Mouse (Mus musculus) CH12.LX (cell line): ENCODE measurements around the gene Pdzd9.

Experiments used
- CTCF ChIP-seq, 2 experiments: IDR thresholded peaks in 1 of 2; conservative IDR thresholded peaks in 1 of 2; 2 replicates each; pipeline ENCODE4 v1.5.1; 2011 to 2012; ENCODE audit warnings: low read depth in 2 of 2, low read length in 2 of 2, improper control_type of control experiment in 1 of 2, inconsistent platforms in 1 of 2, mild to moderate bottlenecking in 1 of 2, moderate library complexity in 1 of 2
- MAX ChIP-seq: IDR thresholded peaks from 2 replicates; pipeline ENCODE4 v1.6.1; 2011; ENCODE audit warnings: low read length, improper control_type of control experiment

DNA sequence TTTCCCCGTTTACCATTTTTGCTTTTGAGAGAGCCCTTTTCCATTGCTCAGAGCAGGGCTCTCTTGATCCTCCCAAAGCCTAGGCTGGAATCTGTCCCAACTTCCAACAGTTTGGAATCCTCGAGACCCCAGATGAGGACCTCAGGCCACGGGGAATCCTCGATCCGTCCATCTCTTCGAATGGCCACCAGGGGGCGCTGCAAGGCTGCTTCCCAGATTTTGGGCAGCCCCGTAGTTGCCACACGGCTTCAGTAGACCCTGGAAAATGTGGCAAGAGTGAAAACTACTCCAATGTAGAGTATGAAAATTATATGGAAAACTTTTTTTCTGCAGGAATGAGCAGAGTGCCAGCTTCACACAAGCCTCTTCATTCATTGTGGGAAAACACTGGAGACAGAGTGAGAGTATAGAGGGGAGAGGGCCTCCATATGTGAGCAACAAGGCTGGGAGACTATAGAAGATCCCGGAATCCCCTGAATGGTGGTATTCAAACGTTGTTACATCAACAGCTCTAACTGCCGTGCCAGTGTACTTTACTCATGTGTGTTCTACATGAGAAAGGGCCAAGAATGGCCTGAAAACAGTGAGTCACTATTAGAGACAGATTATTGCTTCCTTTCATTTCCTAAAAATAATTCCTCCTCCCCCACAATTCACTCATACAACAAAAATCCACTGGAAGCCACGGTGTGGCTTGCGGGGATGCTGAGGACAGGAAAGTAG lies at the start of gene Pdzd9:
- TF ChIP-seq MAX: no peak
- peak; percentile 68 to 90 for TF ChIP-seq CTCF (conservative IDR thresholded peaks at IDR 0.05 in 1 of 2, IDR thresholded peaks at IDR 0.05 in 1 of 2; ENCODE audit: low read depth in 2 of 2, low read length in 2 of 2)
